Mouse (Mus musculus) neural tube, embryonic 10.5 days (tissue): Measurements from ENCODE around the gene Zfp566.
A peak's percentile ranks its signal among the peaks of the same experiment; 100 is the strongest.
"Not testable (repeated sequence)": the region's sequence is repeated elsewhere in the genome, so short reads cannot be mapped to it uniquely, and the experiment has no call there.

Experiments used
- DNase-seq: peaks from one replicate; pipeline ENCODE4 v3.0.0-alpha.2; 2017; ENCODE audit warnings: low spot score; ENCODE audit errors: extremely low spot score

Zfp566 gene

DNA sequence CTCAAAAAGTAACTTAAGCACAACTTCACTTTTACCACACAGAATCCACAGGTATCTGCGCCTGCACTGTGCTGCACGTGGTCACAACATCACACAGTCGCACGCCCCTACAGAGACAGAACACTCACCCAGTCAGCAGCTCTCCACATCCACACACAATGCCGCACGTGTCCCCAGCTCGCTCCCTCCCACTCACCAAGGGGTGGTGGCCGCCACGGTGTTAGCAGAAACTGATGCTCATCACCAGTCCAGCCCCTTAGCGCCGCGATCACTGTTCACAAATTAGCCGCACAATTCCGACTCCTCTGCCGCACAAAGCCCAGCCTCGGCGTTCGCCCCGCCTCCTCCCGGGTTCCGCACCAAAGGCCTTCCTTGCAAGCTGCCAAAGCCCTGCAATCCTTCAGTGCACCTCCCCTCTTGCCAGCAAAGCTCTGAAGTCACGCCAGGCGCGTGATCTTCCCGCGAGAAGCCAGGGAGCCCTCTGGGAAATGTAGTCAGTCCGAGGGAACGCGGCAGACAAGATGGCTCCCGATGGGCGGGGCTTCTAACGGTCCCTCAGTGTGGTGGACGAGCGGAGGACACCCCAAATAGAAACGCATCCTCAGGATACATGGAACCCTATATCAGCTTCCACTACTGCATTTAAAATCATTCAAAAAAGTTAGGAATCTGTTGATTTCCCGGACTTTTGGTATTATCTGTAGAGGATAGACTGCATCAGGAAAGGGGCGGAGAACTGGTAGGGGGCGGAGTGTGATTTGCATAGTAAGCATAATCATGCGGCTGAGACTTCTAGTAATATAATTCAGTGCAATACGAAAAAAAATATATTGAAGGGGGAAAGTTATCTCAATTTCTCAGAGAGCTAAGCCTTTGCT, at the start of gene Zfp566, which contains the start of gene Gm26920:
TSS of gene Zfp566 (minus strand) at position 436 of the 878 bp plus-strand sequence.
TSS of gene Gm26920 (minus strand) at position 319 of the 878 bp plus-strand sequence.
- peak; percentile 98 for DNase-seq

DNA sequence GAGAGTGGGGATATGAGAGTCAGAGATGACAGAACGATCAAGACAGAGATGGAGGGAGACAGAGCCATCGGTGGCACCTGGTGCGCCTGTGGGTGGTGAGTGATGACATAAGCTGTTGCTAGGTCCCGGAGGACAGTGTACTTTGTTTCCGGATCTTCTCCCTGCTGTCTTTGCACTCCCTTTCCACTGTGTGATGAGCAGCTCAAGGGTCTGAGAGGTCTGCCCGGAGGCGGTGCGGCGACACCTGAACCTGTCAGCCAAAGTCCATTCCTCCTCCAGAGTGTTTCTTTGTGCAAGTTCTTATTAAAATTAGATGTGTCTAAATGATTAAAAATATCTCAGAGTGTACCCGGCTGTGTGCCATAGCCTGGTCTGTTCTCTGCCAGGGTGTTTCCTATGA, 46.5 kb upstream of the Zfp566 start:
- no peak for DNase-seq

DNA sequence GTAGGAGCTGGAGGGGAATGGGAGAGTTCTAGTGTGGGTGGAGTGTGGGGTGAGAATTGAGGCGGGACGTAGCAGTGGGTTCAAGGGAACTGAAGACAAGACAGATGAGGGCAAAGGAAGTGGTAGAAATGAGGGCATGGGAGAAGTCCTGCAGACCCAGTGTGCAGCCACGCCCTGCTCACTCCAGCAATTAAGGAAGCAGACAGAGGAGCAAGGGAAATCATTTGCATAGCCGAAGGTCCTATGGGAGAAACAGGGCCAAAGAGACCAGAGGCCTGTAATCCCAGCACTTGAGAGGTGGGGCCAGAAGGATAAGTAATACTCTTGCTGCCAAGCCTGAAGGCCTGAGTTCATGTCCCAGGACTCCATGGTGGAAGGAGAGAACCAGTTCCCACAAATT, 42.1 kb upstream of the Zfp566 start:
- DNase-seq = no peak

DNA sequence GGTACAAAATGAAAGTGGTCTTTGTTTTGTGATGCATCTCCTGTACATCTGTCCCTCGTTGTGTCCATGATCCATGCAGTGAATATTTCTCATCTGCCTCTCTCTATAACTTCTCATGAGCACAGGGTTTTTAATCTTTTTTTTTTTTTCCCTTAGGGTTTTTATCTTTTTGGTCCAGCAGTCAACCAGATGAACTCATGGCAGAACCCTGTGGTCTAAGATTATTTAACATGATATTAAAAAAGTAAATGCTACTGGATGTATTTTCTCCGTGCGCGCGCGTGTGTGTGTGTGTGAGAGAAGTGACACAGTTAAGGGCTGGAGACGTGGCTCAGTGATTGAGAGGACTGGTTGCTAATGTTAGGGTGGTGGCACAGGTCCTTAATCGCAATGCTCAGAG, 39.6 kb upstream of the Zfp566 start:
- DNase-seq = no peak

DNA sequence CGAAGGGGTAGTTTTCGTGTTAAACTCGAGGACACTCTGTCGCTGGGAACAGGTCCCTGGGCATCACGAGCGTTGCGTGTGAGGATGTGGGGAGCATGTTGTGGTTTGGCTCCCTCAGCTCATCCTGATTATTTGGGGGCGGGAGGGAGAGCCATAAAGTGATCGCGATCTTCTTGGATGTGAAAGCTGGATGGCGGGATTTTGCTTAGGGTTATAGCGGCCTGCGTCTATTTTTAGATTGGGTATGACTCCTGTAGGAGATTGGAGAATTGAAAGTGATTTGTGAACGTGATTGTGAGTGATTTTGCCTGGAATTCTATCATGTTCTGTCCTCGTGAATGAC, 31.8 kb upstream of the Zfp566 start:
- no peak for DNase-seq

DNA sequence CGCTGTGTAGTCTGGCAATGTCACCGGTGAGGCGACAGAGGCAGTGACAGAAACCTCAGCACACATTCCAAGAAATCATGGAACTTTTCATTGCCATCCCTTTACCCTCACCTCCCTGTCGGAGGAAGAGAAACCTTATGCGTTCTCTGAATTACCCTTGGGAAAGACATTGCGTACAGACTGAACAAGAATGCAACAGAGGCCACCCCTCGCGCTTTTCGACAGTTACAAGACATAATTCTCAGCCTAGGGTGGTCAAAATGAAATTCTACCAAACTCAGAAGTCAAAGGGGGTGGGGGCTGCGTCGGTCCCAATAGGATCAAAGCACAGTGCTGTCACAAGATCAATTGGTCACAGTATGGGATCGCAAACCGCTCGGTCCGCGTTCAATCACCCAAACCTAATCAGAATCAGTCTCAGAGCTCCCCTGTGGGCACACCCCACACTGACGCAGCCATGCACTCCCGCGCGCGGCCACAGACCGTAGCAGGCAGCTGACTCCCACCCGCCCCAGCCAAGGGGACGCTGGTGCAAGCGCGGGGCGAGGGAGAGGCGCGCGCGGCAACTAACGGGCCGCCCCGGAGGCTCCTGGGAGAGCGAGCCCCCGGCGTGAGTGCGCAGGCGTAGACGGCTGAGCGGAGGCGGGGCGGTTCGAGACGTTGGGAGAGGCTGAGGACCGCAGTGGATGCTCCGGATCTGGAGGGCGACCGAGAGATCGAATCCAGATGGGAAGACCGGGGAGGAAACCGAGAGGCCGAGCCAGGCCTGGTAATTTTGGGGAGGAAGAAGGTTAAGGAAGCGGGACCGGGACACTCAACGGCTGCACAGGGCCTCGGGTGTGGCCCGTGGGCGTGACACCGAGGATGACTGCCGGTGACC, 31.2 kb upstream of the Zfp566 start, which contains the start of gene Zfp382:
TSS of gene Zfp382 (plus strand) at position 635 of the 880 bp plus-strand sequence.
- peak; percentile 95 for DNase-seq

DNA sequence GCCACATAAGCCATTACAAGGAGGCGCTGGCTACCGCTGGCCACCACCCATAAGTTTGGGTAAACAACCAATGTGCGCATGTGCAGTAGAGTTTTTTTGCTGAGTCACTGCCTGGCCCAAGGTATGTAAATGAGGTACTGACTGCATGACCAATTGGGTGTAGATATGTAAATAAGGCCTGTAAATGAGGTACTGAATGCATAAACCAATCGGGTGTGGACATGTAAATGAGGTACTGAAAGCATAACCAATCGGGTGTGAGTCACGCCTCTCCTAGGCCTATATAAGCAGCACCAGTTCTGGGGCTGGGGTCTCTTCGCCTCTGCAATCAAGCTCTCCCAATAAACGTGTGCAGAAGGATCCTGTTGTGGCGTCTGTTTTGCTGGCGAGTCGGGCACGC, 27.6 kb upstream of the Zfp566 start:
- DNase-seq = not testable (repeated sequence)

DNA sequence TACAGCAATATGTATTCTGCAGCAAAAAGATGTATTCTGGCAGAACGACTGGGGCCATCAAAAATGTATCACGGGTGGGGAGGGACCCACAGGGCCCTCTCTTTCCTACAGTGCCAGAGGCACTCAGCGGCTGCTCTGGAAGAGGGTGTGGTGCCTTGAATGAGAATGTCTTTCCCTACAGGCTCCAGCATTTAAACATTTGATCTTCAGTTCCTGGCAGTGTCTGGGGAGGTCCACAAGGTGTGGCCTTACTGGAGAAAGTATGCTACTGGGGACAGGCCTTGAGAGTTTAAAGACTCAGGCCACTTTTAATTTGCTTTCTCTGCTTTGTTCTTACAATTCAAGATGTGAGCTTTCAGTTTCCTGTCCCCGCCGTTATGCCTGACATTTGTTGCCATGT, 25.7 kb upstream of the Zfp566 start:
- no peak for DNase-seq

DNA sequence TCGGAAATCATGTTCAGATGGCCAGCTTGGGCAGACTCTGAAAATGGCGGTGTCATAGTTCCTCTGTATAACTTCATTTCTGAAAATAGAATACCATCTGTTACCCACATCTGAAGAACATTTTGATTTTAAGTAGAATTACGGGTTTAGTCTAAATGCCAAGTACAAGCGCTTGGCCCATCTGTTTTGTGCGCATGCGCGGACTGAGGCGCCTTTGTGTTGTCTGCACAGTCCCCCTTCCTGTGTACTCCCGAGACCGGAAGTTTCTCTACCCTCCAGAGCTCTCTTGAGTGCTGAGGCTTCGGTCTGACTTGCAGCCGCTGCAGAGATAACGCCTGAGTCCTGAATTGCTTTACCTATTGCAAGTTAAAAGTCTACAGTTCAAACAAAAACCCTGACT, 9.0 kb upstream of the Zfp566 start:
- DNase-seq = no peak

DNA sequence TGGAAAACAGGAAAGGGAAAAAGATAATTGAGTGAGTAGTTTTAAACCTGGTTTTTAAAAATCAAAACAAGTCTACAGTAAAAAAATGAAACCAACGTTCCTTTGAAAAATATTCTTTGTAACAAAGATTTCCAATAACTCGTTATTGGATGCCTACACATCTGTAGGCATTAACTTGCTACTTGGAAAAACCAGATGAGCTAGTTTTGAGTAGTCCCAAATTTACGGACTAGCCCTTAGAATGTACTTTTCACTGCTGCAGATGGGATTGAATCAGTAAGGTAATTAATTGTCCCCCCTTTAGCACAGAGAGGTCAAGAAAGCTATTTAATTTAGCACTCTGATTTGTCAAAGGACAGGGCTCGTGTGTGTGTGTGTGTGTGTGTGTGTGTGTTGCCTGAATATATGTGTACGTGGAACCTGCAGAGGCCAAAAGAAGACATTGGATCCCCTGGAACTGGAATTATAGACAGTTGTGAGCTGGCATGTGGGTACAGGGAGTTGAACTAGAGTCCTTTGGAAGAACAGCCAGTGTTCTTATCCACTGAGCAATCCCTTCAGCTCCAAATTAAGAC, 5.3 kb upstream of the Zfp566 start:
- DNase-seq = peak; percentile 36

DNA sequence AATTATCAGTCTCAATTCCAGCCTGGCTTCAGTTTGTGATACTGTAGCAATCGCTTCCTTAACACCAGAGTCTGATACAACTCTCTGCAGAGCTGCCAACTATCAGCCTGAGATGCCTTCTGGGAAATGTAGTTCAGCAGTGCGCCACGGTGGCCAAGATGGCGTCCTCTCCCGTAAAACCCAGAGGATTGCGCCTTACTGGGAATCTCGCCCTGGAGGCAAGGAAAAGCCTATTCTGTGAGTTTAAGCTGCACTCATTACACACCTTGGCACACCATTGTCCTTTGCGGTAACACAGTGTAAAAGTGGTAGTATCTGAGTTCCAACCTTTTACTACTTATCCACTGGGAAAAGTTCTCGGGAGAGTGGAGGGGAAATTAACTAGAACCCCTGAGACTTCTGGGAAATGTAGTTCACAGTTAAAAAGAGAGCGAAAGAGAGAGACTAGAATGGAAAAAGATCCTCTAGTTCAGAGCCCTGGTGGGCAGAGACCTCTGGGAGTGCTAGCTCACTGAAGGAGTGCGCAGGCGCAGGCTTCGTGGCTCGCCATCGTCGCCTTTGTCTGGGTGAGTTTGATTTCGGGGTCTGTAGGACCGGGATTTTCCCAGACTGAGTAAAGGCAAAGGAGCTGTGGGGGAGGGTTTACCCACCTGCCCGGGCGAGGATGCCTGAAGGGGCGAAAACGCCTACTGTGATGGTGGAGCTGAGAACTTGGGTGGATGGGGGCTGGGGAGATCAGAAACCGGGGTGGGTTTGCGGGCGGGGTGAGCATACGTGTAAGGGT, 4.5 kb upstream of the Zfp566 start, which contains the start of gene Zfp260:
TSS of gene Zfp260 (plus strand) at position 132 of the 784 bp plus-strand sequence.
- DNase-seq = peak; percentile 93

DNA sequence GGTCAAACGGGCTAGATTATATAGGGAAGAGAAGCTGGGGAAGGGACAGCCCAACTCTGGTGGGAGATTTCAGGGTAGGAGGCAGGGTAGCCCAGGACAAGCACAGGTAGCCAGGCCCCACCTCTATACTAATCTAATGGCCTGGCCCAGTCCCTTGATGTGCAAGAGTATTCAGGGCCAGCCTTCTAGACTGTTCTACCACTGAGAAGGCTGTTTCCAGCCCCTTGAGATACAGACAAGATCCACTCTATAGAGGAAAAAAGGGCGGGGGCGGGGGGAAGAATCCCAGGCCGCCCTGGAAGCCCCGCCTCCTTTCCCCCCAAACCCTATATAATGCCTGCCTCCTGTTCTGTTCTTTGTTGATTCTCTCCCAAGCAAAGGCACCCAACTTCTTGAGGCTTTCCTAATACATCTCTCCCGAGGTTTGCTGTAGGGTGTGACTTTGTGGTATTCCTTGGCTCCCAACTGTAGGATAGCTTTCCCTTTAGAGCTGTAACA, 3.6 kb upstream of the Zfp566 start:
- no peak for DNase-seq

DNA sequence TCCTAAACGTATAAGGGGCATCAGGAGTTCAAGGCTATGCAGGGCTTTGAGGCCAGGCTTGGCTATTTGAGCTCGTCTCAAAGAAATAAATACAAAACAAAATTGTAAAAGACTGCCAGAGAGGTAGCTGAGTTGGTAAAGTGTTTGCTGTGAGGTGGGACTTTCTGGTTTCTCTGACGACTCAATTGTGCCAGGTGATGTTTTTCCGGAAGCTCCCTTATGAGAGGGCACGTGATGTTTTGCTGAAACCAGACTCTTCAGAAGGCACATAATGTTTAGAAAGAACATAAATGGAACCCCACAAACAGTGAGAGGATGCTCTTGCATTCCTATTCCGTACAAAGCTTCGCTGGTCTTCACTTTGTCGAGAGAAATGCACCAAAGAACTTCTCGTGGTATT, 2.3 kb upstream of the Zfp566 start:
- DNase-seq = no peak

DNA sequence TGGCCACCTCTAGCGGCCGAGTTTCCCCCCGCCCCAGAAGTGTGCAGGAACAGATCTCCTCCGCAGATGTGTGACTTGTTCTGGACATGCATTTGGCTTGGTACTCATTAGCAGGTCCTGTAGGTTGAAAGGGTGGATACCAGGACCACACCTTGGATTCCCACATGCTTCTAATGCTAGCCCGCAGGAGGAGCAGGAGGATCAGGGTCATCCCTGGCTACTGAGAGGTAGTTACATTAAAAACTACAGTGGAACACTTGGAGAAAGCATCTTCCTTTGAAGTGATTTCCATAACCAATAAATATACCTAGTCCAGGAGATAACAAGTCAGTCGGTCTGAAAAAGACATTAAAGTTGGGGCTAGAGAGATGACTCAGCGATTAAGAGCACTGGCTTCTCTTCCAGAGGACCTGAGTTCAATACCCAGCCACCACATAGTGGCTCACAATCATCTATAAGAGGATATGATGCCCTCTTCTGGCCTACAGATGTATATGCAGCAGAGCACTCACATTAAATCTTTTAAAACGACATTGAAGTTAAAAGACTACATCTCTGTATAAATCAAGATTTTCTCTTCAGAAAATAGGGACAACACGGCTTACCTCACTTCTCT, 751 bp upstream of the Zfp566 start:
- DNase-seq = no peak

DNA sequence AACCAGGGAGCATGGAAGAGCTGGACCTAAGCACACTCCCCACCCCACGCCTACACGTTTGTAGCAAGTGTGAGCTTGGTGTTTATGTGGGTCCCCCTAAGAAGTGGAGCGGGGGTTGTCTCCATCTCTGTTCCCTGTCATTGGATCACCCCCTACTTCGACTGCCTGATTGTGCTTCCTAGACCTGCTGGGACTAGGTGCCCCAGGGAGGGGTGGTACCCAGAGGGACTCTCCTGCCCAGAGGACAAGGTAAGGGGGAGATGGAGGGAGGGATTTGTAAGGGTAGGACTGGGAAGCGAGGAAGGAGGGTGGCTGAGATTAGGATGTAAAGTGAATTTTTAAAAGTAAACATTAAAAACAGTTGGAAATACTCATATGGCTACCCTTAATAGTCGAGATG, 922 bp downstream of the Zfp566 start:
- peak; percentile 31 for DNase-seq

DNA sequence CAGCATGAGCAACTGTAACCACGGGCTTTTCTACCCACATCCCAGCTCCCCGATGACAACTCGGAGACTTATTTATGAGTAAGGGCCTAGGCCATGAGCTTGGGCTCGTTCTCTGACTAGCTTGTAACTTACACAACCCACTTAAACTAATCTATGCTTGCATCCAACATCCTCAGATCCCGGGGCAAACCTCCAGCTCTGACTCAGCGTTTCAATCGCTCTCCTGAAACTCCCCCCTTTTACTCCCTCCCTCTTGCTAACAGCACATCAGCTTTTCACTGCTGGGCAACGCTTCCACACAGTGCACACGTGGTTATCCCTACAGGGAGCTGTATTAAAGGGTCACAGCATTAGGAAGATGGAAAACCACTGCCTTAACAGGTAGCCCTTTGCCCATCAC, 3.8 kb downstream of the Zfp566 start:
- DNase-seq = no peak

DNA sequence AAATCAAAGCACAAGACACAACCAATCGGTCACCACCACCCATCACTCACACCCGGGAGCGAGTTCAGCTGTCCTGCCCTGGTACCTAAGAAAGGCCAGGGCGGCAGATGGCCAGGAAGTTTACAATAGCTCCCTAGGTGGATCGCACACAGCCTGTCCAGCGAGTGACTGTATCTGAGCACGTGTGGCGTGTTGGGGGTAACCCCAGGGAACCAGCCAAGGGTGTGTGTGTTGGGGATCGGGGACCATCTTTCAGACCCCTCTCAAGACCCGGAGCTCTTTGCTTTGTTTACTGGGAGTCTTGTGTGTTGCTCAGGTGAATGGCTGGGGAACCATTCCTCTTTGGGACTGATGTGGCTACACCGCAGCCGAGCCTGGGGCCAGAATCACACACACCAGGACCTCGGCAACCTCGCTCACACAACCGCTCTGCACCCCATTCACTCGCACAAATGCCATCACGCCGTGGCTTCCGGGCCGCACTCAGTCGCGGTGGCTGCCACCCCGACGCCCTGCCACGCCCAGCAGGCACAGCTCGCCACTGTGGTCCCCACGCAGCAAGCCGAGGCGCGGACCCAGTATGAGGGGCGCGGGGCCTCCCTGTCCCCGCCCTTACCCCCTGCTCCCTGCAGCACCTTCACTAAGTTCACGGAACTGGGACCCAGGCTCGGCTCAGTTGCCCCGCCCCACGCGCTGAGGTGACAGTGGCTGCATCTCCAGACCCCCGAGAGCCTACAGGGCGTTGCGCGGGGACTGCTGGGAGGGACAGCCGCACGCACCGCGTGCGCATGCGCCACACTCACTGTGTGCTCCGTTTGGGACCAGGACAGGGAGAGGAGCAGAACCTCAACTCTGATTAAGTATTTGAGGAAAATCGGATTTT, 17.9 kb downstream of the Zfp566 start, which contains the start of gene Zfp82:
TSS of gene Zfp82 (minus strand) at position 755 of the 883 bp plus-strand sequence.
- DNase-seq = peak; percentile 84

DNA sequence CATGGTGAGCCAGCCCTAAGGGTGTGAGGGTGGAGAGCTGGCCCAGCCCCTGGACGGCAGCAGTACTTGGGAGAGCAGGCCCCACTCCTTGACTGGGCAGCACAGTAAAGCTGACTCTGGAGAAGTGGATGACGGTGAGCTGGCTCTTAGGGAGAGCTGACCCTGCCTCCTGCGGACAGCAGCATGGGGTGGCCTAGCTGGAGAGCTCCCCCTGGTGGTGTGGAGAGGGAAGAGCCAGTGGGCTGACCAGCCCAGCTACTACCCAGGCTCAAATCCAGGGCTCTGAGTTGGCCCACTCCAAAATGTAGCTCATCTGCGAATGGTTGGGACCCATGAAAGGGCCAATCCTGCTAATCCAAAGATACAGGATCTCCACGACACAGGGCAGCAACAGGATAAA, 25.7 kb downstream of the Zfp566 start:
- DNase-seq = no peak

DNA sequence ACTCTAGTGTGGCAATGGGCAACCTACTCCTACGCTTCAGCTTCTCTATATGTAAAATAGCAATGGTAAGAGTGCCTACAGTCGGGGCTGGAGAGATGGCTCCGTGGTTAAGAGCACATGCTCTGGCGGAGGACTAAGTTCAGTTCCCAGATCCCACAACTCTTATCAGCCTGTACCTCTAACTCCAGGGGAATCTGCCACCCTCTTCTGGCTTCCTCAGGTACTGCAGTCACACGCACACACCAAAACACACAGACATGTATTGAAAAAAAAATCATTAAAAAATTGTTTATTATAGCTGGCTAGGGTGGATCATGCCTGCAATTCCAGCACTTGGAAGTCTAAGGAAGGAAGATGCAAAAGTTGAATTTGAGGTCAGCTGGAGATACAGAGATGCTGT, 27.8 kb downstream of the Zfp566 start:
- DNase-seq = no peak
